Mouse (Mus musculus): ENCODE data around the gene Phf21a. TPM values are rescaled to one million over a fixed set of nuclear protein-coding genes. Genes with fewer than 3 reads are reported as not detected.
"Not testable (repeated sequence)": the region's sequence is repeated elsewhere in the genome, so short reads cannot be mapped to it uniquely, and the experiment has no call there.

Phf21a gene
- polyA plus RNA-seq, 1 experiment from 2014 or later = 43.5 TPM

DNA sequence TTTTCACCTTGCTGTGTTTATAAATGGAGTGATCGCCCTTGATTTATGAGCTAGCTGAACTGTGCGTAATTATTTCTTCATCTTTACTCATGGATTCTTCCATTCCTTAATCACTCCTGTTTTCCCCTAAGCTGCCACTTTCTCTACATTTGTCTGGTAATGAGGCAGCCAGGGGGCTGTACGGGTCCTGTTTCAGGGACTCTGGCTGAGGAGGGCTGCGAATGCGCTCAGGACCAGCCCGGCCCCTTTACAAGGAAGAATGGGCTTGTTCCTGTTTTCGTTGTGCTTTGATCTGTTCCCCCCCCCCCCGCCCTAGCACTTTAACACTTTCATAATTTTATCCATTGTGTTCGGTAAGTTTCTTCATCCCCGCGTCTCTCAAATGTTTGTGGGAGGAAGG lies 48.2 kb downstream of the Phf21a start:
- 0 out of 2 replicates have a peak overlapping the region, but pooled peaks have one; percentile 9 for H3K4me3 ChIP-seq
- H3K36me3 ChIP-seq = no peaks in the 10 kb centered on the region
- no peak overlapping the region for H3K9ac ChIP-seq
- H3K4me2 ChIP-seq (replicated peaks) = peak overlapping the region; percentile 39
- peaks cover 8% of the 10 kb centered on the region; the same call in 1 of the 2 replicates for H3K4me1 ChIP-seq
- no peak overlapping the region for H3K27ac ChIP-seq
- WGBS = 22% methylated on average over 11 of the region's 11 CpGs
- peaks cover 3% of the 10 kb centered on the region; the same call in 1 of the 2 replicates for H3K27me3 ChIP-seq
- no peak for ATAC-seq (ENCODE audit: insufficient number of reproducible peaks, insufficient read depth, low FRiP score, low TSS enrichment)
- H3K9me3 ChIP-seq = no peaks in the 10 kb centered on the region

DNA sequence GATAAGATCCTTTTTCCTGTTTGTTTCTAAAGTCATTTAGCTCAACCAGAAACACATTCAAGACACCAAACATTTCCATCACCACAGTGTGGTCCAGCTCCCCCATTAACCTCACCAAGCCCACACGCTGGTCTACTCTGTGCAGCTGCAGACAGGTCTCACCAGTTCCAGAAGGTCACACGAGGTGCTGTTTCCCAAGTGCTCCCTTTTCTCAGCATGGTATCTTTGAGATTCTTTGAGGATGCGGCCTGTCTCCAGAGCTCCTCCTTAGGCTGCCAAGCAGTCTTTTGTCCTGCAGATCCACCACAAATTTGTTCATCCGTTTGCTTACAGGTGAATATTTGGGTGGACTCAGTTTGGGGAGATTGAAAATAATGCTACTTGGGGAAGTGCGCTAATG lies 51.0 kb downstream of the Phf21a start:
- Histone ChIP-seq H3K4me2 (replicated peaks) (no peak overlapping the region), H3K4me3 (no peak overlapping the region), H3K9ac (no peak overlapping the region), H3K27ac (no peak overlapping the region), H3K4me1 (peaks cover 8% of the 10 kb centered on the region; the same call in 1 of the 2 replicates), H3K27me3 (peaks cover 3% of the 10 kb centered on the region; the same call in 1 of the 2 replicates), H3K9me3 (no peaks in the 10 kb centered on the region), H3K36me3 (no peaks in the 10 kb centered on the region)
- no peak for ATAC-seq (ENCODE audit: insufficient number of reproducible peaks, insufficient read depth, low FRiP score, low TSS enrichment)
- 39% methylated on average over 5 of the region's 5 CpGs for whole genome bisulfite sequencing

DNA sequence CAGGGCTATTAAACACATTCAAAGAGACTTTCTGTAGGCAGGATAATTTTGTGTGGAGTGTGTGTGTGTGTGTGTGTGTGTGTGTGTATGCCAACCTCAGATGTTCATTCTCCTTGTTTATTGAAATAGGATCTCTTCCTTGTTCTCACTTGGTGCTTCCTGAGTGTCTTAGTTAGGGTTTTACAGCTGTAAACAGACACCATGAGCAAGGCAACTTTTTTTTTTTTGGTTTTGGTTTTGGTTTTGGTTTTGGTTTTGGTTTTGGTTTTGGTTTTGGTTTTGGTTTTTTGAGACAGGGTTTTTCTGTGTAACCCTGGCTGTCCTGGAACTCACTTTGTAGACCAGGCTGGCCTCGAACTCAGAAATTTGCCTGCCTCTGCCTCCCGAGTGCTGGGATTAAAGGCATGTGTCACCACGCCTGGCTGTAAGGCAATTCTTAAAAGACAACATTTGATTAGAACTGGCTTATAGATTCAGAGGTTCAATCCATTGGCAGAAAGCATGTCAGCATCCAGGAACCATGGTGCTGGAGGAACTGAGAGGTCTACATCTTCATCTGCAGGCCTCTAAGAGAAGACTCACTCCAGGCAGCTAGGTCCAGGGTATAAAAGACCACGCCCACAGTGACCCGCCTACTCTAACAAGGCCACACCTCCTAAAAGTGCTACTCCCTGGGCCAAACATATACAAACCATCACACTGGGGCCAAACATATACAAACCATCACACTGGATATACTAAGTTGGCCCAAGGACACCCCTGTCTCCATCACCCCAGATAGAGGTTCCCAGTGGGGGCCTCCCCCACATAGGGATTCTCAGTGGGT lies 55.2 kb downstream of the Phf21a start:
- not testable (repeated sequence) for H3K27ac ChIP-seq; H3K9me3 ChIP-seq; H3K27me3 ChIP-seq; H3K36me3 ChIP-seq; H3K4me2 ChIP-seq (replicated peaks); H3K4me1 ChIP-seq; H3K4me3 ChIP-seq; H3K9ac ChIP-seq; ATAC-seq (ENCODE audit: insufficient number of reproducible peaks, insufficient read depth, low FRiP score, low TSS enrichment)
- WGBS = 83% methylated on average over 5 of the region's 5 CpGs

DNA sequence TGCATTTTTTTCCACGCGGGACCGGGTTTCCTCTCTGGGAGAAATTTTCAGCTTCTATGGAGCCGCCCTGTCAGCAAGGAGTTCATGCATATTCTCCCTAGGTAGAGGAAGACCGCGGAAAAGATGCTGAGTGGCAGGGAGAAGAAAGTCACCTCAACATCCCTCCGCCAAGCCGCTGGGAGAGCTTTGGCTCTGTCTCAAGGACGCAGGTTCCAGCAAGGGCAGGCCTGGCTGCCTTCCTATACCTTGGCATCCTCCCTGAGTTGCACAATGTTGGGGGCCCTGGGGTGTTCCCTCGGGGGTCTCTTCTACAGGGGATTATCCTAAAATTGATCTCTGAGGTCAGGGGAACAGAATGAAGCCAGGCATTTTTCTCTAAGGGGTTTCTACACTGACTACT lies 71.4 kb downstream of the Phf21a start:
- H3K36me3 ChIP-seq = no peaks in the 10 kb centered on the region
- 53% methylated on average over 10 of the region's 10 CpGs for WGBS
- H3K4me3 ChIP-seq = no peak overlapping the region
- no peak for ATAC-seq (ENCODE audit: insufficient number of reproducible peaks, insufficient read depth, low FRiP score, low TSS enrichment)
- H3K9me3 ChIP-seq = no peaks in the 10 kb centered on the region
- no peaks in the 10 kb centered on the region for H3K4me1 ChIP-seq
- H3K27ac ChIP-seq = no peak overlapping the region
- no peaks in the 10 kb centered on the region for H3K27me3 ChIP-seq
- H3K4me2 ChIP-seq (replicated peaks) = no peak overlapping the region
- no peak overlapping the region for H3K9ac ChIP-seq

DNA sequence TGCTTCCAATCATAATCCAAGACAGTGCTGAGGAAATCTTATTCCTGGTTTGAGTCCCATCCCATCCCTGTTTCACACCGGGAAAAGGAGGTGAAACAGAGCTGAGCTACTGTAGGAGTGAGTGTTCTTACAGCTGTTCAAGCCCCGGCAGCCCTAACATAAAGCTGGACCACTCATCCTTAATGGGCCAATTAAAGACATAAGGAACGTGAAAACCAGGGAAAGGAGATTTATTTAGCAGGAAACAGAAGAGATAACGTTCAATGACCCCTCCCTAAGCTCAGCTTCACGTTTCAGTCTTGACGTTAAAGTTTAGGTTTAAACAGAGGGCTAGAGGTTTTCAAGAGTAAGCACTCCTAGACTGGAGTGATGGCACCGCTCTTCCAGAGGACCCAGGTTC lies 74.0 kb downstream of the Phf21a start:
- Histone ChIP-seq H3K27me3 (no peaks in the 10 kb centered on the region), H3K4me3 (no peak overlapping the region), H3K36me3 (no peaks in the 10 kb centered on the region), H3K9me3 (no peaks in the 10 kb centered on the region), H3K9ac (no peak overlapping the region), H3K27ac (no peak overlapping the region), H3K4me2 (replicated peaks) (no peak overlapping the region), H3K4me1 (no peaks in the 10 kb centered on the region)
- no peak for ATAC-seq (ENCODE audit: insufficient number of reproducible peaks, insufficient read depth, low FRiP score, low TSS enrichment)
- 57% methylated on average over 7 of the region's 7 CpGs for WGBS

DNA sequence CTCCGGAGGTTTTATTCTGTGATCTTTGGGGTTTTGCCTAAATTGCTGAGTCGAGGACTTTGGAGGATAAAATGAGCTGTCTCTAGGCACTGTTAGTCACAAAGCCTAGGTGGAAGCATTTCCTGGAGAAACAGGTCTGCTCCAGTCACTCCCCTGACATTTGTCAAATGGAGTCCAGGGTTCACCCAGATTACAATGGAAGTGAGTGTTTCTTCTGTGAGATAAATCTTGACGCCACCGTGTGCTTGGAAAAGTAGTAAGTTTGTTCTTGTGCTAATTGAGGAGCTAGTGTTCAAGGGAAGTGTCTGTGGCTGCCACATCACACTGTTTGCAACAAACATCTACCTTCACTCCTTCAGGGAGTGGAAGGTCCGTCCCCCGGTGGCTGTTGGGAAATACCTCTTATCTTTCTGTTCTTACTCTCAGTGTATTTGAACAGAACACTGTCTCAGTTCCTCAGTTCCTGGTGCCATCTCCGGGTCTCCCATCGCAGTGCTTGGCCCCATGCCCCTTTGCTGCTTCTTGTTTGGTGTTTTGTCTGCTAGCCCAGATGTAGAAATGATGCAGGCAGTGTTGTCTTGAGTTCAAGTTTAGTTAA lies 78.2 kb downstream of the Phf21a start:
- WGBS = 72% methylated on average over 8 of the region's 8 CpGs
- Histone ChIP-seq H3K4me1 (no peaks in the 10 kb centered on the region), H3K9me3 (no peaks in the 10 kb centered on the region), H3K4me3 (no peak overlapping the region), H3K36me3 (no peaks in the 10 kb centered on the region), H3K27ac (no peak overlapping the region), H3K9ac (no peak overlapping the region), H3K27me3 (no peaks in the 10 kb centered on the region), H3K4me2 (replicated peaks) (no peak overlapping the region)
- no peak for ATAC-seq (ENCODE audit: insufficient number of reproducible peaks, insufficient read depth, low FRiP score, low TSS enrichment)

DNA sequence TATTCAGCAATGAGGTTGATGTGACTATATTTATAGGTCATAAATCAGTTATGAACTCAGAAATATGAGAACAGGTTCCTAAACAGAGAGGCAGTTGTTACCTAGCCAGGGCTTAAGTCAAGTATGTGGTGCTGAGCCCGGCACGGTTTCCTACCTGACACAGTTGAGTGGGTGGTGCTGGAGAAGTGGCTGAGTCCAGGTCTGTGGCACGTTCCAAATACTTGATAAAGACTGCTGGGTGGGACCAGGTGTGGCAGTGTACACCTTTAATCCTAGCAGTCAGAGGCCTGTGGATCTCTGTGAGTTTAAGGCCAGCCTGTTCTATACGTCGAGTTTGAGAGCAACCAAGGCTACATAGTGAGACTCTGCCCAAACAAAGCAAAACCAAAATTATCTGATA lies 79.4 kb downstream of the Phf21a start:
- no peak overlapping the region for H3K27ac ChIP-seq
- no peaks in the 10 kb centered on the region for H3K9me3 ChIP-seq
- no peaks in the 10 kb centered on the region for H3K36me3 ChIP-seq
- no peak overlapping the region for H3K4me2 ChIP-seq (replicated peaks)
- no peak for ATAC-seq (ENCODE audit: insufficient number of reproducible peaks, insufficient read depth, low FRiP score, low TSS enrichment)
- no peaks in the 10 kb centered on the region for H3K27me3 ChIP-seq
- WGBS = 88% methylated on average over 5 of the region's 5 CpGs
- H3K4me3 ChIP-seq = no peak overlapping the region
- no peak overlapping the region for H3K9ac ChIP-seq
- H3K4me1 ChIP-seq = no peaks in the 10 kb centered on the region

DNA sequence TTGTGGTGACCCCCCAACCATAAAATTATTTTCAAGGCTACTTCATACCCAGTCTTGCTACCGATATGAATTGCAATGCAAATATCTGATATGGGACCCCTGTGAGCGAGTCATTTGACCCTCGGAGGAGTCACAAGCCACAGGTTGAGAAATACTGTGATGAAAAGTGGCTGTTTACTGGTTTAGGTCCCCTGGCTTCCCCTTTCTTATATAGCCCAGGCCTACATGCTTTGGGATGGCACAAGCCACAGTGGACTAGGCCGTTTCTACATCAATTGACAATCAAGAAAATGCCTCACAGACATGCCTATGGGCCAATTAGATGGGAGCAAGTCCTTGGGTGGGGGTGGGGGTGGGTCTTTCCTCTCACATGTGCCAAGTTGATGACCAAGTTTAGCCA lies 80.3 kb downstream of the Phf21a start:
- no peaks in the 10 kb centered on the region for H3K9me3 ChIP-seq
- H3K9ac ChIP-seq = no peak overlapping the region
- WGBS = 68% methylated on average over 4 of the region's 4 CpGs
- H3K4me2 ChIP-seq (replicated peaks) = no peak overlapping the region
- no peaks in the 10 kb centered on the region for H3K27me3 ChIP-seq
- no peaks in the 10 kb centered on the region for H3K4me1 ChIP-seq
- H3K27ac ChIP-seq = no peak overlapping the region
- H3K36me3 ChIP-seq = no peaks in the 10 kb centered on the region
- no peak overlapping the region for H3K4me3 ChIP-seq
- ATAC-seq (ENCODE audit: insufficient number of reproducible peaks, insufficient read depth, low FRiP score, low TSS enrichment) = no peak

DNA sequence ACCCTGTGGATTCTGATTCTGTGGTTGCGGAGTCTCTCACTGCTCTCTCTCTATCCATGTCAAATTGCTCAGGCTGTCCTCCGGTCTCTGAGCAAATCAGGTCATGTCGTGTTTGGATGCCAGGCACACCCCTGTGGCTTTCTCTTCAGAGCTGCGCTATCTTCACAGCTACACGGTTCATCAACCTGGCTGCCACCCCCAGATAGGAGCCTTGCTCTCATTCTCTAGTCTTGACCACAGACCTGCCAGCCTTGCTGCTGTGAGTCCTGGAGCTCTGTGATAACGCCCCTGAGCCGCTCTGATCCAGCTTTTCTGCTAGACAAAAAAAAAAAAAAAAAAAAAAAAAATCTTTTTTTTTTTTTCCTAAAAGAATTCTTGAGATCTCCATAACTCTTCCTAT lies 81.3 kb downstream of the Phf21a start:
- 72% methylated on average over 7 of the region's 7 CpGs for WGBS
- ATAC-seq (ENCODE audit: insufficient number of reproducible peaks, insufficient read depth, low FRiP score, low TSS enrichment) = no peak
- H3K9me3 ChIP-seq = no peaks in the 10 kb centered on the region

DNA sequence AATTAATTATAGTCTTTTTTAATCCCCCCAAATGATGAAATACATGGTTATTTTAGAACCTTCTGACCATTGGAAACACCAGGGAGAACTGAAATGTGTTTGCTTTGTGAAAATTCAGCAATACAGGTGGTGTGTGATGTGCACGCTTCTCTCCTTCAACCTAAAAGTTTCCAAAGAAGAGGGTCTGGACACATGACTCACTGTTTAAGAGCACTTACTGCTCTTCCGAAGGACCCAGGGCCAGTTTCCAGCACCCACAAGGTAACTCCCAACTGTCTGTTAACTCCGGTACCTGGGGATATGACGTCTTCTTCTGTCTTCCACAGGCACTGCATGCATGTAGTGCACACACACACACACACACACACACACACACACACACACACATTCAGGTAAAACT lies 82.1 kb downstream of the Phf21a start:
- H3K9ac ChIP-seq = no peak overlapping the region
- H3K36me3 ChIP-seq = no peaks in the 10 kb centered on the region
- H3K4me1 ChIP-seq = no peaks in the 10 kb centered on the region
- no peak overlapping the region for H3K27ac ChIP-seq
- H3K4me2 ChIP-seq (replicated peaks) = no peak overlapping the region
- no peak overlapping the region for H3K4me3 ChIP-seq
- H3K27me3 ChIP-seq = no peaks in the 10 kb centered on the region
- no peak for ATAC-seq (ENCODE audit: insufficient number of reproducible peaks, insufficient read depth, low FRiP score, low TSS enrichment)
- no peaks in the 10 kb centered on the region for H3K9me3 ChIP-seq
- WGBS = 94% methylated on average over 4 of the region's 4 CpGs

More for the DNA sequence above, 81.3 kb downstream of the Phf21a start:
- Histone ChIP-seq H3K9ac (no peak overlapping the region), H3K4me2 (replicated peaks) (no peak overlapping the region), H3K4me3 (no peak overlapping the region), H3K27ac (no peak overlapping the region), H3K36me3 (no peaks in the 10 kb centered on the region), H3K4me1 (no peaks in the 10 kb centered on the region), H3K27me3 (no peaks in the 10 kb centered on the region)

DNA sequence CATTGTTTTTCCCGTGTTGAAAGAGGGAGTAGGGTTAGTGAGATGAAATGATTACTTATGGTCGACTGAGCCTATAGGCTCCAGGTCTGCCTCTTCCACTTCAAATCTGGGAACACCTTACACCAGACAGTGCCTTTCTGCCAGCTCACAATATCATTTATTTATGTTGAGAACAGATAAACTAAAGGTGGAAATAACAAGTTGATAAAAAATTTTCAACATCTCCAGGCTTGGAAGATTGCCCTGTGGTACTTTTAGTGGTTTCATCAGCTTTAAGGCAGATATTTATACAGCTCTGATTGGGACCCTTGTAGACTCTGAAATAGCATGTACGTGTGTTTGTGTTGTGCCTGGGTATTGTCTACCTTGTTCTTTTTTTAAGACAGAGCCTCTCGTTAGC lies 83.4 kb downstream of the Phf21a start:
- H3K4me2 ChIP-seq (replicated peaks) = no peak overlapping the region
- no peaks in the 10 kb centered on the region for H3K36me3 ChIP-seq
- no peak overlapping the region for H3K9ac ChIP-seq
- 55% methylated on average over 4 of the region's 4 CpGs for WGBS
- H3K4me3 ChIP-seq = no peak overlapping the region
- no peak overlapping the region for H3K27ac ChIP-seq
- ATAC-seq (ENCODE audit: insufficient number of reproducible peaks, insufficient read depth, low FRiP score, low TSS enrichment) = no peak
- H3K9me3 ChIP-seq = no peaks in the 10 kb centered on the region
- no peaks in the 10 kb centered on the region for H3K4me1 ChIP-seq
- no peaks in the 10 kb centered on the region for H3K27me3 ChIP-seq

DNA sequence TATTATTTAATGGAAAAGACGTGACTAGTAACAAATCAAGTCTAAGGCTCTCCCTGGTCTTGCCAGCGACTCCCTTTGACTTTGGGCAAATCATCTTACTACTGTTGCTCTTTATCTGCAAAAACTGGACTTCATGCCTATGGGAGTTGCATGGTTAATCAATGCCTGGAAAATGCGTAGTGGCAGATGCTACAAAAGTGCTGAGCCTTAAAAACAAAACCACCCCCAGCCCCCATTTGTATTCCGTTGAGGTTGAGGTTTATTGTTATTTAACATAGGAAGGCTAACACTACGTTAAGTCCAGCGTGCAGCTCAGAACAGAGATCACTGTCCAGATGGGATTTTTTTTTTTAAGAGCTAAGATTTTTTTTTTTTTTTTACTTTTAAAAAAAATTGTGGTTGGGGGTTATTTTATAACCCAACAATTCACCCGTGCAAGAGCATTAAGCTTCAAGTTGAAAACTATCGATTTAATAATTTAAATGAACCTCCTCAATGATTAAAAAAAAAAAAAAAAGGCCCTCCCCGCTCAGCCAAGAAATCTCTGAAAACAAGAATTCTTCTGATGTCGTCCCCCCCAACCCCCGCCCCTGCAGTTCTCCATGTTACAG lies 89.3 kb downstream of the Phf21a start:
- no peak for ATAC-seq (ENCODE audit: insufficient number of reproducible peaks, insufficient read depth, low FRiP score, low TSS enrichment)
- 3% methylated on average over 11 of the region's 11 CpGs for WGBS

More for the DNA sequence above, 89.3 kb downstream of the Phf21a start:
- Histone ChIP-seq H3K9me3 (no peaks in the 10 kb centered on the region), H3K36me3 (no peaks in the 10 kb centered on the region), H3K9ac (peak overlapping the region; percentile 90), H3K4me2 (replicated peaks) (peak overlapping the region; percentile 75), H3K4me3 (peak overlapping the region; percentile 74), H3K27me3 (no peaks in the 10 kb centered on the region), H3K27ac (peak overlapping the region; percentile 100), H3K4me1 (peaks cover 17% of the 10 kb centered on the region)

All from embryonic facial prominence, embryonic 12.5 days (tissue).